Mouse (Mus musculus): ENCODE results near the gene Lrcol1.
A peak's percentile ranks its signal among the peaks of the same experiment; 100 is the strongest.

Lrcol1 gene

DNA sequence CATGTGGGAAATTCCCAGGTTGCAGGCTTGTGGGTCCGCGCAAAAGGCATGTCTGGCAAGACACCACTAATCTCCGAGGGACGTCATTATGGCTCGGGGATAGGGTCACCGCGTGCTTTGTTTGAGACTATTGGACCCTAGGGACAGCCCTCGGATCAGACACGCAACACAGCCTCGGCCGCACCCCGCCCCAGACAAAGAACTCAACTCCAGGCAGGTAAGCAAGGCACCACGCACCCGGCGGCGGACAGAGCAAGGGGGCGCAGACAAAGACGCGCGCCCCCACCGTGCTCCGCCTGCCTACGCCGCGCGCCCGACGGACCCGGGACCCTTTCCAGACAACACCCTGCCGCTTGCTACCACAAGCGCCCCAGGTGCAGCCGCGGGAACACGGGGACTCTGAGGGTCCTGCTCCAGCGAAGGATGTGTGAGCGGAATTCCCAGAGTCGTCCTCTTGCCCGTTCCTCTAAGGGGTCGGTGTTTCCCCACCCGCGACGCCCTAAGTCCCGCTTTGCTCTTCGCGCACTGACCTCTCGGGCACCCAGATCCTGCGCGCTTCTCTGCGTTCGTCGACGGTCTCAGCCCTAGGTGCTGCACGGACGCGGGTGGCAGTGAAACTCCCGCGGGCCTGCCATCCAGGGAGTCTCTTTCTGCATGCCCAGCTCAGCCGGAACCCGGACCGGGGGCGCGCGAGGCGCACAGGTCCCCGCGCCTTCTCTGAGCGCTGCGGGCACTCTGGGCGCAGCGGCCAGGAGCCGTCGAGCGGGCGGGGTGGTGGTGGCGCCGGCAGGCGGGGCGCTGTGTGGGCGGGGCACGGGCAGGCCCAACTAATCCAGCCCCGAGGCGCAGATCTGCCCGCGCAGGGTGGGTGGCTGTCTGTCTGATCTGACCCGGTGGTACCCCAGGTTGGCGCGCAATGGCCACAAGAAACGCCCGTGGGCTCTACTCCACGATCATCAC, 42.1 kb downstream of the Lrcol1 start:
- DNase-seq = peak; percentile 35

- no peak for DNase-seq
These were observed 42.8 kb downstream of the Lrcol1 start for GRCm38 (mm10) chr5:110387332-110387731.

DNA sequence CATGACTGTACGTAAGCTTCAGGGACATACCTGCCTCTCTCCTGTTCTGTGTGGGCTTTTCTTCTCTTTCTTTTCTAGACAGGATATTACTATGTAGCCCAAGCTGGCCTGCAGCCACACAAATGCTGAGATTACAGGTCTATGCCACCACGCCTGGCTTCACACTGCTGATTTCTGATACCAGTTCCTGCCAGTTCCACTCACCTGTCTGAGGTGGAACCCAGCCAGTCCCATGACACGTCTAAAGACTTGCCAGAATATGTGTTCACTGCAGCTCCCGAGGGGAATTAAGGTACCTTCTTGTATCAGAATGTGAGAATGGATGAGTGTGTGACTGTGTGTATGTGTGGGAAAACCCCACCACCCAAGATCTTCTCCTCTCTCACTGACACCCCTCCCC, 46.1 kb downstream of the Lrcol1 start:
- no peak for DNase-seq

DNA sequence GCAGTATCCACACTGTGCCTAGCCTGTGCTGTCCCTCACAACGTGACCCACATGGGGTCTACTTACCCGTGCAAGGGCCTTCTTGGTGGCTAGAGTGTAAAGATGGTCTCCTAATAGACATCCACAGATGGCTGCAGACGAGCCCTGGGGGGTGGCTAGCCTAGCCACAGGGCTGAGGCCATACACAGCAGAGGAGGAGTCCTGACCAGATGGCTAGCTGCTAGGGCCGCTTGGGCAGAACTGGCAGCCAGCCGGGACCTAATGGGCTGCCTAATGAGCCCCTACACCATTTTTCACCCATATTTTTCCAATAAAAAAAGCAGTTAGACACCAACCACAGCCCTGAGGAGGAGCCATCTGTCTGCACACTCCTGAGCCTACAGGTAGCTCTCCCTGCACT, 48.2 kb downstream of the Lrcol1 start:
- DNase-seq = no peak

GRCm38 (mm10) chr5:110395006-110395661, 50.6 kb downstream of the Lrcol1 start:
- DNase-seq = no peak

DNA sequence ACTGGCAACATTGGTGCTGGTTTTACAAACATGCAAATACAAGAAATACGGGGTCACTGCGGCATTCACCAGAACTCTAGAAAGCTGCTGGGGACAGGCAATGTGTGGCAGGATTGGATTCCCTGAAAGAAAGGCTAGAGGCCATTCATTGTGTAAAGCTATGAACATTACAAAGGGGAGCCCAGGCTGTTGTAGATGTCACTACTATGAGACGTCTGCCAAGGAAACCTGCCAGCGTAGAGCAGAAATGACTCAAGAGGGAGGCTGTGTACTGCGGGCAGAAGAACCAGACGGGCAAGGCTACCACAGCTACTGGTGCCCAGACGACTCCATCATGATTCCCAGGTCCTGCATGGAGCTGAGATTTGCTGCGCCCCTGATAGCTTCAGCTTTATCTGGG, 56.6 kb downstream of the Lrcol1 start:
- no peak for DNase-seq

DNA sequence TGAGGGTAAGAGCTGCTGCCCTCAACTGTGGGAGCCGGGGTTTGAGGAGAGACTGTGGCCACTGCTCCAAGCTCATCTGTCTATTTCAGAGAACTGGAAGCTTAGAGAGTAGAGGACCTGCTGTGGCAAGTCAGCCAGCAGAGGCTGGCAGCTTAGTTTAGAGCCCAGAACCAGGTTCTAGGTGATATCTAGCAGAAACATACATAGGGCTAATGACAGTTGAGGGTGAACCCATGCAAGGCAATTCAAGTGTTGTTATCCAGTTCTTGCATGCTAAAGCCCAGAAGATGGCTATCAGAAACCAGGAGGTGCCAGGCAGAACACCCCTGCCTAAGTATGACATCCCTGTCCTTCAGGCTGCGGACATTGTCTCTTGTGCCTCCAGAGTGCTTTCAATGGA, 58.0 kb downstream of the Lrcol1 start:
- DNase-seq = no peak

- DNase-seq = no peak
These were observed 59.4 kb downstream of the Lrcol1 start for GRCm38 (mm10) chr5:110403931-110404330.

All from thymus, postnatal 25 days (tissue).